Comparison of ENCODE assay signal across 29 mouse cellular contexts in genomic region chr1:37532533-37532840, GRCm38 (mm10).
"Had no signal": no experiment of that assay in that cellular context is flagged by ENCODE, and none has a peak within 500 bp of the region (broad histone marks: within the 10 kb centered on the region; RNA-seq: fewer than 3 reads in every experiment).

No protein-coding gene starts in this region.

- H3K4me1 ChIP-seq: liver, embryonic 12.5 days; liver, embryonic 13.5 days; liver, embryonic 15.5 days; midbrain, embryonic 10.5 days; neural tube, embryonic 12.5 days had no signal

- H3K27ac ChIP-seq: limb, embryonic 10.5 days; limb, embryonic 12.5 days; limb, embryonic 13.5 days; limb, embryonic 15.5 days; liver, embryonic 12.5 days; liver, embryonic 13.5 days; liver, embryonic 14.5 days; liver, embryonic 15.5 days; lung, embryonic 15.5 days; macrophage; midbrain, embryonic 10.5 days; midbrain, embryonic 12.5 days; midbrain, embryonic 13.5 days; midbrain, embryonic 15.5 days; neural tube, embryonic 12.5 days had no signal

- H3K27me3 ChIP-seq: limb, embryonic 12.5 days; limb, embryonic 13.5 days; limb, embryonic 15.5 days; liver, embryonic 12.5 days; liver, embryonic 13.5 days; liver, embryonic 15.5 days; lung, embryonic 15.5 days; megakaryocyte, embryonic 14.5 days; midbrain, embryonic 12.5 days; midbrain, embryonic 13.5 days; midbrain, embryonic 15.5 days; neural tube, embryonic 12.5 days had no signal

- H3K36me3 ChIP-seq: limb, embryonic 10.5 days; limb, embryonic 12.5 days; liver, embryonic 12.5 days; liver, embryonic 13.5 days; liver, embryonic 15.5 days; lung, embryonic 15.5 days; midbrain, embryonic 10.5 days; midbrain, embryonic 12.5 days; neural tube, embryonic 12.5 days had no signal

- H3K4me2 ChIP-seq: limb, embryonic 12.5 days; limb, embryonic 13.5 days; limb, embryonic 15.5 days; liver, embryonic 11.5 days; liver, embryonic 12.5 days; liver, embryonic 13.5 days; liver, embryonic 15.5 days; lung, embryonic 14.5 days; lung, embryonic 15.5 days; midbrain, embryonic 11.5 days; midbrain, embryonic 12.5 days; midbrain, embryonic 13.5 days; midbrain, embryonic 15.5 days; neural tube, embryonic 12.5 days had no signal

- H3K4me3 ChIP-seq: limb, embryonic 10.5 days; limb, embryonic 12.5 days; limb, embryonic 13.5 days; limb, embryonic 15.5 days; liver, embryonic 12.5 days; liver, embryonic 13.5 days; liver, embryonic 15.5 days; lung, embryonic 15.5 days; megakaryocyte, embryonic 14.5 days; midbrain, embryonic 10.5 days; midbrain, embryonic 12.5 days; midbrain, embryonic 13.5 days; midbrain, embryonic 15.5 days; myocyte; neural tube, embryonic 12.5 days had no signal

- H3K9ac ChIP-seq: limb, embryonic 12.5 days; limb, embryonic 13.5 days; limb, embryonic 15.5 days; liver, embryonic 12.5 days; liver, embryonic 13.5 days; liver, embryonic 14.5 days; liver, embryonic 15.5 days; liver, postnatal 0 days; lung, embryonic 14.5 days; lung, embryonic 15.5 days; midbrain, embryonic 12.5 days; midbrain, embryonic 13.5 days; midbrain, embryonic 15.5 days; neural tube, embryonic 12.5 days had no signal

- H3K9me3 ChIP-seq: limb, embryonic 10.5 days; limb, embryonic 12.5 days; limb, embryonic 13.5 days; limb, embryonic 15.5 days; liver, embryonic 12.5 days; liver, embryonic 13.5 days; liver, embryonic 15.5 days; lung, embryonic 15.5 days; megakaryocyte, embryonic 14.5 days; midbrain, embryonic 10.5 days; midbrain, embryonic 12.5 days; midbrain, embryonic 13.5 days; midbrain, embryonic 15.5 days; neural tube, embryonic 12.5 days had no signal

- DNase-seq: liver; liver, embryonic 13.5 days; liver, postnatal 0 days; lung, adult 18-20 months; lung, adult 2 months; lung, embryonic 14.5 days; lung, postnatal 10 days; lung, postnatal 14 days; lung, postnatal 36 days; lung, postnatal 4 days; midbrain, embryonic 14.5 days had no signal
